Mouse (Mus musculus) liver, embryonic 14.5 days (tissue): ENCODE measurements around the gene Zfyve26. TPM values are rescaled to one million over a fixed set of nuclear protein-coding genes. Genes with fewer than 3 reads are reported as not detected.

Experiments
- ATAC-seq: fragments of 200-750 bp; cut with Nextera tagmentation; 2 replicates; pipeline ENCODE4 v1.8.0; 2017; ENCODE audit warnings: moderate number of reproducible peaks, mild to moderate bottlenecking, moderate library complexity; ENCODE audit not compliant: insufficient read depth
- DNase-seq, 3 experiments: peaks; one replicate each; pipeline ENCODE4 v3.0.0-alpha.2; 2012 to 2013; ENCODE audit warnings: low read depth in 3 of 3, low spot score in 3 of 3
- H3K27ac ChIP-seq: fragments of 300-500 bp; sonication (generic); 2 replicates; pipeline ENCODE4 v1.5.1; 2014; ENCODE audit warnings: moderate library complexity, mild to moderate bottlenecking, control low read depth, inconsistent platforms
- H3K27me3 ChIP-seq: fragments of 300-500 bp; sonication (generic); 2 replicates; pipeline ENCODE4 v1.6.1; 2014; ENCODE audit warnings: mild to moderate bottlenecking, low read length, moderate library complexity; ENCODE audit not compliant: control insufficient read depth, insufficient read depth
- H3K36me3 ChIP-seq: fragments of 300-500 bp; sonication (generic); replicated peaks from 2 replicates; pipeline ENCODE4 v1.6.1; 2014; ENCODE audit warnings: low read depth; ENCODE audit not compliant: control insufficient read depth, insufficient read depth
- H3K4me1 ChIP-seq, 2 experiments: fragments of 200-500 bp in 1 of 2; fragments of 300-500 bp in 1 of 2; sonication (generic) in 1 of 2; replicated peaks; 2 replicates each; pipeline ENCODE4 v1.6.1; 2012 to 2014; ENCODE audit warnings: antibody characterized with exemption in 1 of 2, inconsistent platforms in 1 of 2, low read length in 1 of 2; ENCODE audit not compliant: control insufficient read depth in 2 of 2, insufficient read depth in 2 of 2
- H3K4me2 ChIP-seq: fragments of 300-500 bp; sonication (generic); 2 replicates; pipeline ENCODE4 v1.6.1; 2014; ENCODE audit warnings: low read depth, mild to moderate bottlenecking, control low read depth, moderate library complexity
- H3K4me3 ChIP-seq, 2 experiments: fragments of 200-500 bp in 1 of 2; fragments of 300-500 bp in 1 of 2; sonication (generic) in 1 of 2; 2 replicates each; pipeline ENCODE4 v1.5.1; 2012 to 2014; ENCODE audit warnings: low read depth in 2 of 2, low read length in 2 of 2, mild to moderate bottlenecking in 2 of 2, control low read depth in 1 of 2, inconsistent platforms in 1 of 2, moderate library complexity in 1 of 2; ENCODE audit not compliant: insufficient read depth in 1 of 2
- H3K9ac ChIP-seq: fragments of 300-500 bp; sonication (generic); replicated peaks from 2 replicates; pipeline ENCODE4 v1.6.1; 2014; ENCODE audit warnings: mild to moderate bottlenecking, control low read depth, moderate library complexity
- H3K9me3 ChIP-seq: fragments of 300-500 bp; sonication (generic); 2 replicates; pipeline ENCODE4 v1.6.1; 2016; ENCODE audit warnings: low read length, mixed read lengths; ENCODE audit not compliant: control insufficient read depth
- CTCF ChIP-seq: IDR thresholded peaks from 2 replicates; pipeline ENCODE4 v1.5.1; 2016; ENCODE audit warnings: antibody characterized with exemption, low read depth, control low read depth
- EP300 ChIP-seq: IDR thresholded peaks from 2 replicates; pipeline ENCODE4 v1.6.1; 2016; ENCODE audit warnings: antibody characterized with exemption, low read depth
- WGBS: fragments of 180-500 bp; shearing (Covaris S2); extraction: QIAGEN DNeasy Blood & Tissue Kit; methylation state at CpG from one replicate; pipeline ENCODE4 v1.1.7; 2014; ENCODE audit not compliant: insufficient replicate concordance; 5-methylcytosine and 5-hydroxymethylcytosine counted together
- polyA plus RNA-seq, 2 experiments: library from polyadenylated mRNA; depleted of rRNA in 1 of 2; stranded (reverse) in 1 of 2; unstranded in 1 of 2; fragments of >200 nt; fragmentation: Nextera tagmentation in 1 of 2; extraction: Ambion mirVana in 1 of 2; gene quantifications; 2 replicates each; pipeline versions ENCODE4 v1.2.1 to v1.2.3; 2012 to 2014

The Zfyve26 gene
- polyA plus RNA-seq, 2 experiments, result 7.0 to 12.5 TPM

- H3K4me2 ChIP-seq, result no peak overlapping the region
- no peak overlapping the region for H3K27ac ChIP-seq
- no peak overlapping the region for H3K9ac ChIP-seq
- DNase-seq (no peak), ATAC-seq (no peak)
- no peaks in the 10 kb centered on the region for H3K36me3 ChIP-seq
- no peaks in the 10 kb centered on the region for H3K4me1 ChIP-seq
- WGBS, result 42% methylated on average over 5 of the region's 5 CpGs
- TF ChIP-seq EP300 (no peak), CTCF (no peak)
- H3K4me3 ChIP-seq, result no peak overlapping the region
- no peaks in the 10 kb centered on the region for H3K27me3 ChIP-seq
- H3K9me3 ChIP-seq, result no peaks in the 10 kb centered on the region
Measured at GRCm38 (mm10) chr12:79320895-79321294, 24.8 kb upstream of the Zfyve26 start.

- no peak overlapping the region for H3K27ac ChIP-seq
- ATAC-seq (no peak), DNase-seq (no peak)
- TF ChIP-seq CTCF (no peak), EP300 (no peak)
- no peaks in the 10 kb centered on the region for H3K36me3 ChIP-seq
- H3K4me1 ChIP-seq, result no peaks in the 10 kb centered on the region
- H3K4me3 ChIP-seq, result no peak overlapping the region
- H3K27me3 ChIP-seq, result no peaks in the 10 kb centered on the region
- no peak overlapping the region for H3K4me2 ChIP-seq
- no peak overlapping the region for H3K9ac ChIP-seq
- 78% methylated on average over 5 of the region's 5 CpGs for WGBS
- H3K9me3 ChIP-seq, result no peaks in the 10 kb centered on the region
Measured at GRCm38 (mm10) chr12:79317339-79317738, 21.2 kb upstream of the Zfyve26 start.

- DNase-seq (no peak), ATAC-seq (no peak)
- Histone ChIP-seq H3K4me2 (no peak overlapping the region), H3K4me3 (no peak overlapping the region), H3K36me3 (no peaks in the 10 kb centered on the region), H3K9me3 (no peaks in the 10 kb centered on the region), H3K27me3 (no peaks in the 10 kb centered on the region), H3K4me1 (no peaks in the 10 kb centered on the region), H3K27ac (no peak overlapping the region), H3K9ac (no peak overlapping the region)
- TF ChIP-seq EP300, result no peak
- TF ChIP-seq CTCF, result no peak
- 78% methylated on average over 4 of the region's 4 CpGs for WGBS
Measured at GRCm38 (mm10) chr12:79313721-79314120, 17.6 kb upstream of the Zfyve26 start.

GRCm38 (mm10) chr12:79306013-79306412, 9.9 kb upstream of the Zfyve26 start:
- no peak for ATAC-seq

GRCm38 (mm10) chr12:79305131-79305530, 9.0 kb upstream of the Zfyve26 start:
- Histone ChIP-seq H3K27me3 (no peaks in the 10 kb centered on the region), H3K4me2 (no peak overlapping the region), H3K9ac (no peak overlapping the region), H3K9me3 (no peaks in the 10 kb centered on the region), H3K4me1 (no peaks in the 10 kb centered on the region), H3K36me3 (no peaks in the 10 kb centered on the region; the same call in 1 of the 2 replicates), H3K4me3 (no peak overlapping the region), H3K27ac (no peak overlapping the region)
- 64% methylated on average over 1 of the region's 1 CpGs for WGBS
- no peak; the same call in 1 of the 2 replicates for TF ChIP-seq CTCF
- TF ChIP-seq EP300, result no peak
- no peak for DNase-seq
- no peak for ATAC-seq

More at GRCm38 (mm10) chr12:79306013-79306412, 9.9 kb upstream of the Zfyve26 start:
- Histone ChIP-seq H3K27ac (no peak overlapping the region), H3K4me3 (no peak overlapping the region), H3K9ac (no peak overlapping the region), H3K9me3 (no peaks in the 10 kb centered on the region), H3K4me2 (no peak overlapping the region), H3K4me1 (no peaks in the 10 kb centered on the region), H3K27me3 (no peaks in the 10 kb centered on the region), H3K36me3 (no peaks in the 10 kb centered on the region; the same call in 1 of the 2 replicates)
- no peak for TF ChIP-seq CTCF
- TF ChIP-seq EP300, result no peak
- 72% methylated on average over 4 of the region's 4 CpGs for WGBS
- no peak for DNase-seq
